In genomic region chr16:32644069-32644800, GRCm38 (mm10) we compare ENCODE assay signal across 7 mouse cellular contexts. TPM values are rescaled to one million over a fixed set of nuclear protein-coding genes. Genes with fewer than 3 reads are reported as not detected.
DNase-seq lines count a peak whose midpoint lies in the region; ATAC-seq and TF ChIP-seq lines count a peak whose summit lies in the region.

No protein-coding gene starts in this region.

- intact Hi-C loops in gastrocnemius, postnatal 36 days (cut with DNase I): no loop called here

- peaks cover 5% of the 10 kb centered on the region for H3K36me3 ChIP-seq in C2C12 (ENCODE audit: control insufficient read depth, insufficient read depth)
- H3K36me3 ChIP-seq in ES-Bruce4 (ENCODE audit: control insufficient read depth, insufficient read depth, low read length, poor library complexity, severe bottlenecking): no peaks in the 10 kb centered on the region
- H3K36me3 ChIP-seq in kidney, embryonic 14.5 days (ENCODE audit: control insufficient read depth, insufficient read depth, low read length): no peaks in the 10 kb centered on the region
- H3K36me3 ChIP-seq in lung, embryonic 16.5 days (ENCODE audit: control insufficient read depth, insufficient read depth, low read length): no peaks in the 10 kb centered on the region

- H3K4me3 ChIP-seq in C2C12 (ENCODE audit: insufficient read depth, poor library complexity, severe bottlenecking): peak overlapping the region; percentile 63
- peak overlapping the region; percentile 58 for H3K4me3 ChIP-seq in ES-Bruce4 (ENCODE audit: low read depth, low read length)
- peak overlapping the region; percentile 75 for H3K4me3 ChIP-seq in kidney, embryonic 14.5 days (ENCODE audit: low read length)
- H3K4me3 ChIP-seq in lung, embryonic 16.5 days (ENCODE audit: low read length): peak overlapping the region; percentile 90

- peak overlapping the region; percentile 97 for H3K9ac ChIP-seq in ES-Bruce4 (ENCODE audit: low read depth, poor library complexity, severe bottlenecking)
- peak overlapping the region; percentile 86 for H3K9ac ChIP-seq in kidney, embryonic 14.5 days (ENCODE audit: low read depth, low read length)
- H3K9ac ChIP-seq in lung, embryonic 16.5 days (ENCODE audit: low read length): peak overlapping the region; percentile 93

- no peak for TF ChIP-seq POLR2A in ES-Bruce4 (IDR thresholded peaks at IDR 0.05; ENCODE audit: insufficient read depth, low read length)

- peaks cover 52% of the 10 kb centered on the region for H3K79me2 ChIP-seq in C2C12 (ENCODE audit: control insufficient read depth, insufficient read depth)

- H3K4me2 ChIP-seq in kidney, embryonic 14.5 days (replicated peaks; ENCODE audit: low read depth, low read length): peak overlapping the region; percentile 83
- peak overlapping the region; percentile 98 for H3K4me2 ChIP-seq in lung, embryonic 16.5 days (ENCODE audit: low read depth, low read length)

- H3K27ac ChIP-seq in ES-Bruce4 (ENCODE audit: insufficient read depth, low read length): no peak overlapping the region
- peak overlapping the region; percentile 80; the same call in 1 of the 2 replicates for H3K27ac ChIP-seq in kidney, embryonic 14.5 days (ENCODE audit: low read depth, low read length)
- peak overlapping the region; percentile 79 for H3K27ac ChIP-seq in lung, embryonic 16.5 days (ENCODE audit: low read length)

- ATAC-seq in kidney, embryonic 14.5 days (ENCODE audit: low FRiP score, low TSS enrichment): peak; percentile 74
- ATAC-seq in lung, embryonic 16.5 days (ENCODE audit: low read depth): peak; percentile 71

- TF ChIP-seq CTCF in C2C12 (IDR thresholded peaks at IDR 0.05; ENCODE audit: control insufficient read depth, insufficient read depth, insufficient read length) (no peak), ES-Bruce4 (IDR thresholded peaks at IDR 0.05; ENCODE audit: low read depth, low read length) (no peak)

- no peak for TF ChIP-seq EP300 in ES-Bruce4 (IDR thresholded peaks at IDR 0.05; ENCODE audit: insufficient read depth, low read depth, low read length)

- no peaks in the 10 kb centered on the region for H3K9me3 ChIP-seq in ES-Bruce4 (replicated peaks; ENCODE audit: control insufficient read depth, insufficient read depth, low read length, poor library complexity, severe bottlenecking)
- no peaks in the 10 kb centered on the region for H3K9me3 ChIP-seq in kidney, embryonic 14.5 days (ENCODE audit: control insufficient read depth, low read length)
- H3K9me3 ChIP-seq in lung, embryonic 16.5 days (ENCODE audit: control insufficient read depth, low read length): no peaks in the 10 kb centered on the region

- DNase-seq in cerebellum, postnatal 10 days: peak; percentile 71 to 74
- peak; percentile 21 to 44 for DNase-seq in gastrocnemius, postnatal 36 days
- DNase-seq in right cerebral cortex, postnatal 14 days: peak; percentile 71

- H3K79me3 ChIP-seq in C2C12 (ENCODE audit: low read depth): peaks cover 40% of the 10 kb centered on the region

- under 1% methylated on average over 54 of the region's 82 CpGs for WGBS in kidney, embryonic 14.5 days
- WGBS in lung, embryonic 16.5 days: 1% methylated on average over 51 of the region's 82 CpGs

- H3ac ChIP-seq in C2C12 (ENCODE audit: control insufficient read depth, insufficient read length, low read depth): peak overlapping the region; percentile 90

- H3K27me3 ChIP-seq in C2C12 (ENCODE audit: control insufficient read depth, insufficient read depth, insufficient read length) (no peaks in the 10 kb centered on the region), ES-Bruce4 (ENCODE audit: control insufficient read depth, insufficient read depth, low read length, poor library complexity, severe bottlenecking) (no peaks in the 10 kb centered on the region)
- no peaks in the 10 kb centered on the region for H3K27me3 ChIP-seq in kidney, embryonic 14.5 days (ENCODE audit: control insufficient read depth, insufficient read depth, low read length)
- H3K27me3 ChIP-seq in lung, embryonic 16.5 days (ENCODE audit: control insufficient read depth, insufficient read depth, low read depth, low read length): no peaks in the 10 kb centered on the region

- peaks cover 2% of the 10 kb centered on the region for H3K4me1 ChIP-seq in ES-Bruce4 (ENCODE audit: control insufficient read depth, insufficient read depth, low read length)
- H3K4me1 ChIP-seq in kidney, embryonic 14.5 days (ENCODE audit: control insufficient read depth, insufficient read depth, low read length): peaks cover 26% of the 10 kb centered on the region
- H3K4me1 ChIP-seq in lung, embryonic 16.5 days (replicated peaks; ENCODE audit: control insufficient read depth, insufficient read depth, low read length): peaks cover 27% of the 10 kb centered on the region

TF ChIP-seq in C2C12, 6 proteins besides CTCF, POLR2A, EP300 and RAD21:
- TF ChIP-seq FOSL1 (IDR thresholded peaks at IDR 0.05; ENCODE audit: insufficient read depth, low read length, poor library complexity, severe bottlenecking) (no peak), MYOD1 (IDR thresholded peaks at IDR 0.05; ENCODE audit: control insufficient read depth, insufficient read length, low read depth) (no peak), USF1 (IDR thresholded peaks at IDR 0.05; ENCODE audit: low read depth) (no peak), MYOG (IDR thresholded peaks at IDR 0.05; ENCODE audit: control insufficient read depth, extremely low read depth, insufficient read length) (no peak), CEBPB (IDR thresholded peaks at IDR 0.05; ENCODE audit: low read depth) (no peak), MAX (IDR thresholded peaks at IDR 0.05) (no peak)

RNA-seq across cellular contexts. Expression of gene Tnk2, which starts 0.6 kb away (rescaled TPM):
- polyA plus RNA-seq in C2C12 (2012; fragmentation: generic; extraction: Trizol) (78.4 TPM), ES-Bruce4 (2011; ENCODE audit: insufficient read depth, insufficient read length, low read depth, missing spikeins) (37.6 and 42.4 TPM in 2 replicates)
- total RNA-seq in gastrocnemius, postnatal 36 days (2021): 10 to 100 TPM; 40.0 to 44.8 TPM
- polyA plus RNA-seq in kidney, embryonic 14.5 days (2014; fragmentation: Nextera tagmentation; extraction: Ambion mirVana): 10.7 and 11.0 TPM in 2 replicates
- 15.4 and 18.0 TPM in 2 replicates for polyA plus RNA-seq in lung, embryonic 16.5 days (2015; fragmentation: Nextera tagmentation; extraction: Ambion mirVana)

RNA-seq across cellular contexts. Expression of gene Tfrc, which starts 35.5 kb away (rescaled TPM):
- polyA plus RNA-seq in C2C12 (2012; fragmentation: generic; extraction: Trizol): 25.1 TPM
- 118 and 141 TPM in 2 replicates for polyA plus RNA-seq in ES-Bruce4 (2011; ENCODE audit: insufficient read depth, insufficient read length, low read depth, missing spikeins)
- total RNA-seq in gastrocnemius, postnatal 36 days (2021): 100 to 1,000 TPM; 157 to 180 TPM
- 38.1 and 62.0 TPM in 2 replicates for polyA plus RNA-seq in kidney, embryonic 14.5 days (2014; fragmentation: Nextera tagmentation; extraction: Ambion mirVana)
- polyA plus RNA-seq in lung, embryonic 16.5 days (2015; fragmentation: Nextera tagmentation; extraction: Ambion mirVana): 57.3 and 58.4 TPM in 2 replicates
